Mouse (Mus musculus): Measurements from ENCODE around the gene Frmpd1. TPM values are rescaled to one million over a fixed set of nuclear protein-coding genes. Genes with fewer than 3 reads are reported as not detected.

Frmpd1 gene
- polyA plus RNA-seq, 1 experiment = not detected

GRCm38 (mm10) chr4:45165477-45165876 lies 19.2 kb upstream of the Frmpd1 start:
- H3K27ac ChIP-seq (ENCODE audit: insufficient read depth, low read depth, low read length) = no peak overlapping the region
- TF ChIP-seq POLR2A (IDR thresholded peaks at IDR 0.05; ENCODE audit: insufficient read depth, low read depth, low read length) (no peak), CTCF (IDR thresholded peaks at IDR 0.05; ENCODE audit: insufficient read depth, low read depth, low read length) (no peak)
- WGBS = 82% methylated on average over 1 of the region's 1 CpGs
- H3K4me1 ChIP-seq (ENCODE audit: control insufficient read depth, insufficient read depth, low read length) = no peaks in the 10 kb centered on the region
- no peak overlapping the region for H3K4me3 ChIP-seq (ENCODE audit: insufficient read depth, low read depth, low read length)

GRCm38 (mm10) chr4:45165955-45166354 lies 18.7 kb upstream of the Frmpd1 start:
- Histone ChIP-seq H3K27ac (ENCODE audit: insufficient read depth, low read depth, low read length) (no peak overlapping the region), H3K4me1 (ENCODE audit: control insufficient read depth, insufficient read depth, low read length) (no peaks in the 10 kb centered on the region), H3K4me3 (ENCODE audit: insufficient read depth, low read depth, low read length) (no peak overlapping the region)
- WGBS = 90% methylated on average over 3 of the region's 3 CpGs
- TF ChIP-seq POLR2A (IDR thresholded peaks at IDR 0.05; ENCODE audit: insufficient read depth, low read depth, low read length) = no peak
- TF ChIP-seq CTCF (IDR thresholded peaks at IDR 0.05; ENCODE audit: insufficient read depth, low read depth, low read length) = no peak

- WGBS = 77% methylated on average over 9 of the region's 9 CpGs
- Histone ChIP-seq H3K27ac (ENCODE audit: insufficient read depth, low read depth, low read length) (no peak overlapping the region), H3K4me1 (ENCODE audit: control insufficient read depth, insufficient read depth, low read length) (no peaks in the 10 kb centered on the region), H3K4me3 (ENCODE audit: insufficient read depth, low read depth, low read length) (no peak overlapping the region)
- TF ChIP-seq CTCF (IDR thresholded peaks at IDR 0.05; ENCODE audit: insufficient read depth, low read depth, low read length) (no peak), POLR2A (IDR thresholded peaks at IDR 0.05; ENCODE audit: insufficient read depth, low read depth, low read length) (no peak)
Observed at GRCm38 (mm10) chr4:45171340-45171739, 13.3 kb upstream of the Frmpd1 start.

GRCm38 (mm10) chr4:45183818-45184520 lies 706 bp upstream of the Frmpd1 start:
- 22% methylated on average over 13 of the region's 13 CpGs for WGBS
- peak overlapping the region; percentile 50 for H3K27ac ChIP-seq (ENCODE audit: insufficient read depth, low read depth, low read length)
- peak overlapping the region; percentile 48 for H3K4me3 ChIP-seq (ENCODE audit: insufficient read depth, low read depth, low read length)
- TF ChIP-seq CTCF (IDR thresholded peaks at IDR 0.05; ENCODE audit: insufficient read depth, low read depth, low read length) (no peak), POLR2A (IDR thresholded peaks at IDR 0.05; ENCODE audit: insufficient read depth, low read depth, low read length) (no peak)
- peaks cover 10% of the 10 kb centered on the region; the same call in 1 of the 2 replicates for H3K4me1 ChIP-seq (ENCODE audit: control insufficient read depth, insufficient read depth, low read length)

GRCm38 (mm10) chr4:45185331-45185669 lies 625 bp downstream of the Frmpd1 start:
- H3K4me3 ChIP-seq (ENCODE audit: insufficient read depth, low read depth, low read length) = peak overlapping the region; percentile 48
- peaks cover 10% of the 10 kb centered on the region; the same call in 1 of the 2 replicates for H3K4me1 ChIP-seq (ENCODE audit: control insufficient read depth, insufficient read depth, low read length)
- WGBS = 7% methylated on average over 10 of the region's 10 CpGs
- no peak overlapping the region for H3K27ac ChIP-seq (ENCODE audit: insufficient read depth, low read depth, low read length)
- TF ChIP-seq POLR2A (IDR thresholded peaks at IDR 0.05; ENCODE audit: insufficient read depth, low read depth, low read length) (no peak), CTCF (IDR thresholded peaks at IDR 0.05; ENCODE audit: insufficient read depth, low read depth, low read length) (no peak)

GRCm38 (mm10) chr4:45198296-45198695 lies 13.6 kb downstream of the Frmpd1 start:
- WGBS = 85% methylated on average over 3 of the region's 3 CpGs
- peaks cover 4% of the 10 kb centered on the region; the same call in 1 of the 2 replicates for H3K4me1 ChIP-seq (ENCODE audit: control insufficient read depth, insufficient read depth, low read length)
- no peak overlapping the region for H3K27ac ChIP-seq (ENCODE audit: insufficient read depth, low read depth, low read length)
- TF ChIP-seq CTCF (IDR thresholded peaks at IDR 0.05; ENCODE audit: insufficient read depth, low read depth, low read length) = no peak
- TF ChIP-seq POLR2A (IDR thresholded peaks at IDR 0.05; ENCODE audit: insufficient read depth, low read depth, low read length) = no peak
- no peak overlapping the region for H3K4me3 ChIP-seq (ENCODE audit: insufficient read depth, low read depth, low read length)

- 97% methylated on average over 7 of the region's 7 CpGs for WGBS
- H3K4me1 ChIP-seq (ENCODE audit: control insufficient read depth, insufficient read depth, low read length) = peaks cover 2% of the 10 kb centered on the region; the same call in 1 of the 2 replicates
- no peak for TF ChIP-seq POLR2A (IDR thresholded peaks at IDR 0.05; ENCODE audit: insufficient read depth, low read depth, low read length)
- no peak for TF ChIP-seq CTCF (IDR thresholded peaks at IDR 0.05; ENCODE audit: insufficient read depth, low read depth, low read length)
- H3K4me3 ChIP-seq (ENCODE audit: insufficient read depth, low read depth, low read length) = no peak overlapping the region
- H3K27ac ChIP-seq (ENCODE audit: insufficient read depth, low read depth, low read length) = no peak overlapping the region
Observed at GRCm38 (mm10) chr4:45203283-45203682, 18.6 kb downstream of the Frmpd1 start.

GRCm38 (mm10) chr4:45207444-45207843 lies 22.8 kb downstream of the Frmpd1 start:
- H3K4me1 ChIP-seq (ENCODE audit: control insufficient read depth, insufficient read depth, low read length) = peaks cover 7% of the 10 kb centered on the region
- 85% methylated on average over 4 of the region's 4 CpGs for WGBS
- TF ChIP-seq CTCF (IDR thresholded peaks at IDR 0.05; ENCODE audit: insufficient read depth, low read depth, low read length) (no peak), POLR2A (IDR thresholded peaks at IDR 0.05; ENCODE audit: insufficient read depth, low read depth, low read length) (no peak)
- no peak overlapping the region for H3K27ac ChIP-seq (ENCODE audit: insufficient read depth, low read depth, low read length)
- no peak overlapping the region for H3K4me3 ChIP-seq (ENCODE audit: insufficient read depth, low read depth, low read length)

- TF ChIP-seq POLR2A (IDR thresholded peaks at IDR 0.05; ENCODE audit: insufficient read depth, low read depth, low read length) = no peak
- no peak for TF ChIP-seq CTCF (IDR thresholded peaks at IDR 0.05; ENCODE audit: insufficient read depth, low read depth, low read length)
- no peak overlapping the region for H3K4me3 ChIP-seq (ENCODE audit: insufficient read depth, low read depth, low read length)
- no peak overlapping the region; the same call in 1 of the 2 replicates for H3K27ac ChIP-seq (ENCODE audit: insufficient read depth, low read depth, low read length)
- WGBS = 41% methylated on average over 12 of the region's 12 CpGs
- peaks cover 5% of the 10 kb centered on the region for H3K4me1 ChIP-seq (ENCODE audit: control insufficient read depth, insufficient read depth, low read length)
Observed at GRCm38 (mm10) chr4:45208832-45209363, 24.2 kb downstream of the Frmpd1 start.

Data from olfactory bulb, adult 2 months (tissue).